Mouse (Mus musculus) spleen, adult 2 months (tissue): ENCODE measurements around the gene Inka1. TPM values are rescaled to one million over a fixed set of nuclear protein-coding genes. Genes with fewer than 3 reads are reported as not detected.

Experiments used
- DNase-seq, 2 experiments: peaks; one replicate each; pipeline versions ENCODE4 v3.0.0 to v3.0.0-alpha.2; 2012 to 2021; ENCODE audit warnings: low spot score in 2 of 2, low read depth in 1 of 2
- H3K27ac ChIP-seq: fragments of 200-500 bp; 2 replicates; pipeline ENCODE4 v1.5.1; 2012; ENCODE audit warnings: low read length, inconsistent platforms; ENCODE audit not compliant: insufficient read depth
- H3K27me3 ChIP-seq: fragments of 200-500 bp; 2 replicates; pipeline ENCODE4 v1.6.1; 2012; ENCODE audit warnings: mild to moderate bottlenecking, moderate library complexity, low read length, inconsistent platforms; ENCODE audit not compliant: control insufficient read depth, insufficient read depth
- H3K36me3 ChIP-seq: fragments of 200-500 bp; 2 replicates; pipeline ENCODE4 v1.6.1; 2012; ENCODE audit warnings: mild to moderate bottlenecking, low read length, inconsistent platforms; ENCODE audit not compliant: control insufficient read depth, insufficient read depth
- H3K4me1 ChIP-seq: fragments of 200-500 bp; 2 replicates; pipeline ENCODE4 v1.6.1; 2011; ENCODE audit warnings: inconsistent platforms; ENCODE audit not compliant: control insufficient read depth, insufficient read depth, insufficient read length
- H3K4me3 ChIP-seq: fragments of 200-500 bp; 2 replicates; pipeline ENCODE4 v1.5.1; 2011; ENCODE audit warnings: mild to moderate bottlenecking, inconsistent platforms; ENCODE audit not compliant: insufficient read depth, insufficient read length; ENCODE audit errors: extremely low read depth
- CTCF ChIP-seq: fragments of 200-500 bp; IDR thresholded peaks from 2 replicates; pipeline ENCODE4 v1.5.1; 2011; ENCODE audit warnings: mild to moderate bottlenecking, inconsistent platforms; ENCODE audit not compliant: insufficient read depth, insufficient read length, insufficient replicate concordance; ENCODE audit errors: extremely low read depth
- POLR2A ChIP-seq: fragments of 200-500 bp; IDR thresholded peaks from 2 replicates; pipeline ENCODE4 v1.6.1; 2011; ENCODE audit warnings: low read depth, low read length, inconsistent platforms
- WGBS: fragments of 180-500 bp; shearing (Covaris S2); methylation state at CpG from one replicate; pipeline ENCODE4 v1.1.7; 2018; 5-methylcytosine and 5-hydroxymethylcytosine counted together
- polyA plus RNA-seq: library from polyadenylated mRNA; depleted of rRNA; stranded (reverse); fragments of >200 nt; gene quantifications from 2 replicates; pipeline ENCODE4 v1.2.3, GENCODE M21; 2012

Inka1 gene
- polyA plus RNA-seq, 1 experiment = 19.8 TPM

DNA sequence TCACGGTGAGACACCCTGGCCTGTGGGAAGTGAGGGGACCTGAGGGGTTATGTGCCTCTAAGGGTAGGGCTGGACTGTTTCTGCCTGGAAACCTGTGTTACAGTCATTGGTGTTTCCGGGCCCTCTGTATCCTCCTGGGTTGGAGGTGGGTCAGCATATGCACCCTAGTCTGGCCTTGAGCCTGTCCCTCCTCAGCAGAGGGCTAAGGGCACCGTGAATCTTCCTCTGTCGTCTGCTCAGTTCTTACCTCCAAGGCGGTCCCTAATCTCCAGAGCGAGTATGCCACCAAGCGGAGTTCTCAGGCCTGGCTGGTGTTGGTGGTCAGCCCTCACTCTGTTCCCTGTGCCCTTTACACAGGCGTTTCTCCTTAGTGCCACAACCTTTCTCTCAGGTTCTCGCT, 22.8 kb downstream of the Inka1 start:
- TF ChIP-seq POLR2A (no peak), CTCF (no peak)
- no peak for DNase-seq
- no peaks in the 10 kb centered on the region for H3K27me3 ChIP-seq
- H3K4me1 ChIP-seq = no peaks in the 10 kb centered on the region
- 93% methylated on average over 9 of the region's 9 CpGs for WGBS
- H3K27ac ChIP-seq = no peak overlapping the region
- no peaks in the 10 kb centered on the region for H3K36me3 ChIP-seq
- H3K4me3 ChIP-seq = no peak overlapping the region

DNA sequence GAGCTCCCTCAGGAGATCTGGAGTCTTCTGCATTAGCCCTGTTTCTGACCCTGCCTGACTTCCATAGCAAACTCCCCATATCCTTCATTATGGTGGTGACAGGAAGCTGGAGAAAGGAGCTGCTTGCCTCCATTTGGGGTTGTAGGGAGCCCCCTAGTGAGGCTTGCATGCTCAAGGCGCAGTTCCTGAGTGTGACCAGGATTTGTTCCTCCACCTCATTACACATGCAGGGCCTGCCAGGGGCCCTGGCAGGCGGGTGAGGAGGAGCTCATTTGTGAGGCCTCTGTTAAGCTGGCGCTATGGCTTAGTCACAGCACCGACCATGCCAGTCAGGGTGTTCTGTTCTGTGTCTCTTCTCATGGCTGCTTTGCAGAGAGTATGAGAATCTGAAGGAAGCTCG, 23.8 kb downstream of the Inka1 start:
- Histone ChIP-seq H3K4me1 (no peaks in the 10 kb centered on the region), H3K36me3 (0 out of 2 replicates have a peak, but pooled peaks cover 2% of the 10 kb centered on the region)
- WGBS = 64% methylated on average over 5 of the region's 5 CpGs

DNA sequence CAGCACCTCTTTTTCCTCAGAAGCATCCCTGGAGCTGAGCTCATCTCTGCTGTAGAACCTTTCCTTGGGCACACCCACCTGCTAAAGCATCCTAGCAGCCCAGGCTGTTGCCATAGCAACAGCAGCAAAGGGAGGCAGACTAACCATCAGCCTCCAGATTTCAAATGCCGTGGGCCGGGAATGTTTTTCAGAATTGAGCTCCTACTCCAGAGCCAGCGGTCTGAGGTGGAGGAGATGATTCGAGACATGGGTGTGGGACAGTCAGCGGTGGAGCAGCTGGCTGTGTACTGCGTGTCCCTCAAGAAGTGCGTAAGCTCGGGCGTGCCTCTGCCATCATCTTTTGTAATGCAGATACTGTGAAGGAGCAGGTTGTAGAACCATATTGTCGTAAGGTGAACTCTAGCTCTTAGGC, 24.3 kb downstream of the Inka1 start:
- no peak for DNase-seq
- no peak overlapping the region for H3K4me3 ChIP-seq
- 0 out of 2 replicates have a peak, but pooled peaks cover 2% of the 10 kb centered on the region for H3K36me3 ChIP-seq
- H3K4me1 ChIP-seq = no peaks in the 10 kb centered on the region
- H3K27ac ChIP-seq = no peak overlapping the region
- TF ChIP-seq CTCF (no peak), POLR2A (no peak)
- WGBS = 92% methylated on average over 10 of the region's 10 CpGs
- H3K27me3 ChIP-seq = no peaks in the 10 kb centered on the region

More for the DNA sequence above, 23.8 kb downstream of the Inka1 start:
- H3K27ac ChIP-seq = no peak overlapping the region
- DNase-seq = no peak
- no peak overlapping the region for H3K4me3 ChIP-seq
- TF ChIP-seq CTCF (no peak), POLR2A (no peak)
- no peaks in the 10 kb centered on the region for H3K27me3 ChIP-seq

DNA sequence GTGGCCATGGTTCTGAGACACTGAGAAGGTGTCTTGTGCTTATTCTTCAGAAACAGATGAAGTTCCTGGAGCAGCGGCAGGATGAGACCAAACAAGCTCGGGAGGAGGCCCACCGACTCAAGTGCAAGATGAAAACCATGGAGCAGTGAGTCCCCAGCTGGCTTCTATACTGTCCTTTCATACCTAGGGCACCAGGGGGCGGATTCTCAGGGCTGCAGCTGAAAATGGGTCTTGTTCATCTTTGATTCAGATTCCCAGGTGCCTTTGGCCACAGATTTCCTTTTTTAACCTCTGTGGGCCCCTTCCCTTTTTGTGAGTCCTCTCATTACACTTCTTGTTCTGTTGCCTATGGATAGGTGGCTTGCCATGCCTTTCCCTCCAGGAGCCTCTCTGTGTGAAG, 24.8 kb downstream of the Inka1 start:
- no peak for DNase-seq
- Histone ChIP-seq H3K27ac (no peak overlapping the region), H3K4me3 (no peak overlapping the region), H3K4me1 (no peaks in the 10 kb centered on the region), H3K36me3 (0 out of 2 replicates have a peak, but pooled peaks cover 2% of the 10 kb centered on the region), H3K27me3 (no peaks in the 10 kb centered on the region)
- TF ChIP-seq CTCF = no peak; the same call in 1 of the 2 replicates
- no peak for TF ChIP-seq POLR2A
- 58% methylated on average over 4 of the region's 4 CpGs for WGBS

GRCm38 (mm10) chr9:107959896-107960295, 25.8 kb downstream of the Inka1 start:
- DNase-seq = no peak
- 0 out of 2 replicates have a peak, but pooled peaks cover 2% of the 10 kb centered on the region for H3K36me3 ChIP-seq
- TF ChIP-seq POLR2A (no peak), CTCF (no peak)
- no peaks in the 10 kb centered on the region for H3K27me3 ChIP-seq
- H3K27ac ChIP-seq = no peak overlapping the region
- H3K4me3 ChIP-seq = no peak overlapping the region
- WGBS = 92% methylated on average over 6 of the region's 6 CpGs
- H3K4me1 ChIP-seq = no peaks in the 10 kb centered on the region

DNA sequence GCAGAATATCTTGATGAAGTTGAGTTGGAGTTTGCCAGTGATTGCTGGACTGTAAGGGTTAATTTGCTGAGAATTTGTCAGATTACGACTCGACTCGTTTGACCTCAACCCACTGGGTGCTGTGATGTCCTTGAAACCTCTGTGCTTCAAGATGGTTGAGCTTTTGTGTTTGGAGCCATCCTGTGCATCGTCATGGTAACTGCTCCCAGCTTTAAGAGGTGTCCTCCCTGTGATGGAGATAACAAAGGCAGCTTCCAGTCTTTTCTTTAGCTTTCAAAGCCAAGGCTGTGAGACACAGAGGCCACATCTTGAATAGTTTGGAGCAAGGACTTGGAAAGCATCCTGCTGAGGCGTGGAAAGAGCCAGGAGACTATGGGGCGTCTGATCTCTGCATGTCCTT, 28.5 kb downstream of the Inka1 start:
- Histone ChIP-seq H3K36me3 (0 out of 2 replicates have a peak, but pooled peaks cover 2% of the 10 kb centered on the region), H3K4me1 (no peaks in the 10 kb centered on the region), H3K4me3 (no peak overlapping the region), H3K27ac (no peak overlapping the region), H3K27me3 (no peaks in the 10 kb centered on the region)
- 82% methylated on average over 6 of the region's 6 CpGs for WGBS
- no peak for DNase-seq
- no peak for TF ChIP-seq POLR2A
- TF ChIP-seq CTCF = no peak

DNA sequence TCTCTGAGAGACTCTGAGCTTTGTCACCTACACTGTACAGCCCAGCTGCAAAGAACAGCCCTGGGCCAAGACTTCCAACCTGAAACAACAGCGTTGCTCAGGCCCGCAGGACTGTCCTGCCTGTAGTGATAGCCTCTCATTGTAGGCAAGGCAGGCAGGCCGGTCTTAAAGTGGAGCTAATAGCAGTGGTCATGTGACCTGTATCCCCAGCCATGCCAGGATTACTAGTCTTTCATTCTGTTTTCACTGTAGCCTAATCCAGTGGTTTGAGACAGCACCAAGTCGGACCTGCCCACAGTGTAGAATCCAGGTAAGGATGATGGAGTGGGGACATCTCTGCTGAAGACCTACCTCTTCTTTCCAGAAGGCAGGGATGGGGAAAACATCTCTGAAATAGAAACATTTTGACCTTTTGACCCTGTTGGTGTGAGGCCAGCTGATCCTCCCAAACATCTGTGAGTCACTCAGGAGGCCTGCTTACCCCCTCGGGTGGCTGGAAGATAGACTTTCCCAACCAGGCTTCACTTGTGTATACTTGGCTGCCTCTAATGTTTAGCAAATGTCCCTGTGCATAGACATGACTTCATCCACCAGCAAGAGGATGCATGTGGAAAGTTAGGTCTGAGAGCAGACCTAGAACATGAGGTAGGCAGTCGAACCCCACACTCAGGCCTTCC, 29.9 kb downstream of the Inka1 start:
- Histone ChIP-seq H3K4me1 (no peaks in the 10 kb centered on the region), H3K36me3 (0 out of 2 replicates have a peak, but pooled peaks cover 2% of the 10 kb centered on the region)
- TF ChIP-seq POLR2A (no peak), CTCF (no peak)

More for the DNA sequence above, 29.9 kb downstream of the Inka1 start:
- Histone ChIP-seq H3K27ac (no peak overlapping the region), H3K27me3 (no peaks in the 10 kb centered on the region), H3K4me3 (no peak overlapping the region)
- DNase-seq = no peak
- WGBS = 91% methylated on average over 6 of the region's 6 CpGs
